Mouse (Mus musculus): Measurements from ENCODE around the gene Kndc1.

Gene Kndc1

GRCm38 (mm10) chr7:139894655-139895557 is at the start of gene Kndc1:
TSS of gene Kndc1 (plus strand) at chr7:139894696.
- in situ Hi-C loops (cut with MboI; ENCODE audit: unreplicated experiment in 2 of 2) = no loop called here

- in situ Hi-C loops (cut with MboI; ENCODE audit: unreplicated experiment in 2 of 2) = no loop called here
These were observed 49.4 kb upstream of the Kndc1 start for GRCm38 (mm10) chr7:139845101-139845500.

- in situ Hi-C loops (cut with MboI; ENCODE audit: unreplicated experiment in 2 of 2) = no loop called here
These were observed 44.3 kb upstream of the Kndc1 start for GRCm38 (mm10) chr7:139850152-139850551.

- in situ Hi-C loops (cut with MboI; ENCODE audit: unreplicated experiment in 2 of 2) = no loop called here
These were observed 43.8 kb upstream of the Kndc1 start for GRCm38 (mm10) chr7:139850677-139851076.

GRCm38 (mm10) chr7:139851098-139851497 is 43.4 kb upstream of the Kndc1 start:
- in situ Hi-C loops (cut with MboI; ENCODE audit: unreplicated experiment in 2 of 2) = no loop called here

- in situ Hi-C loops (cut with MboI; ENCODE audit: unreplicated experiment in 2 of 2) = no loop called here
These were observed 39.2 kb upstream of the Kndc1 start for GRCm38 (mm10) chr7:139855261-139855660.

- in situ Hi-C loops (cut with MboI; ENCODE audit: unreplicated experiment in 2 of 2) = no loop called here
These were observed 33.1 kb upstream of the Kndc1 start for GRCm38 (mm10) chr7:139861411-139861810.

GRCm38 (mm10) chr7:139863076-139863475 is 31.4 kb upstream of the Kndc1 start:
- in situ Hi-C loops (cut with MboI; ENCODE audit: unreplicated experiment in 2 of 2) = no loop called here

- in situ Hi-C loops (cut with MboI; ENCODE audit: unreplicated experiment in 2 of 2) = no loop called here
These were observed 30.2 kb upstream of the Kndc1 start for GRCm38 (mm10) chr7:139864253-139864652.

GRCm38 (mm10) chr7:139864871-139865270 is 29.6 kb upstream of the Kndc1 start:
- in situ Hi-C loops (cut with MboI; ENCODE audit: unreplicated experiment in 2 of 2) = no loop called here

GRCm38 (mm10) chr7:139871014-139871413 is 23.5 kb upstream of the Kndc1 start:
- in situ Hi-C loops (cut with MboI; ENCODE audit: unreplicated experiment in 2 of 2) = no loop called here

GRCm38 (mm10) chr7:139877167-139877792 is 17.2 kb upstream of the Kndc1 start:
- in situ Hi-C loops (cut with MboI; ENCODE audit: unreplicated experiment in 2 of 2) = no loop called here

- in situ Hi-C loops (cut with MboI; ENCODE audit: unreplicated experiment in 2 of 2) = no loop called here
These were observed 16.4 kb upstream of the Kndc1 start for GRCm38 (mm10) chr7:139878122-139878521.

GRCm38 (mm10) chr7:139878621-139879020 is 15.9 kb upstream of the Kndc1 start:
- in situ Hi-C loops (cut with MboI; ENCODE audit: unreplicated experiment in 2 of 2) = no loop called here

- in situ Hi-C loops (cut with MboI; ENCODE audit: unreplicated experiment in 2 of 2) = no loop called here
These were observed 11.0 kb upstream of the Kndc1 start for GRCm38 (mm10) chr7:139883545-139883944.

- in situ Hi-C loops (cut with MboI; ENCODE audit: unreplicated experiment in 2 of 2) = no loop called here
These were observed 2.7 kb upstream of the Kndc1 start for GRCm38 (mm10) chr7:139891779-139892178.

GRCm38 (mm10) chr7:139896271-139896670 is 1.8 kb downstream of the Kndc1 start:
- in situ Hi-C loops (cut with MboI; ENCODE audit: unreplicated experiment in 2 of 2) = no loop called here

- in situ Hi-C loops (cut with MboI; ENCODE audit: unreplicated experiment in 2 of 2) = no loop called here
These were observed 2.3 kb downstream of the Kndc1 start for GRCm38 (mm10) chr7:139896796-139897195.

- in situ Hi-C loops (cut with MboI; ENCODE audit: unreplicated experiment in 2 of 2) = no loop called here
These were observed 4.1 kb downstream of the Kndc1 start for GRCm38 (mm10) chr7:139898606-139899005.

GRCm38 (mm10) chr7:139899505-139899904 is 5.0 kb downstream of the Kndc1 start:
- in situ Hi-C loops (cut with MboI; ENCODE audit: unreplicated experiment in 2 of 2) = no loop called here

GRCm38 (mm10) chr7:139900456-139900855 is 6.0 kb downstream of the Kndc1 start:
- in situ Hi-C loops (cut with MboI; ENCODE audit: unreplicated experiment in 2 of 2) = no loop called here

- in situ Hi-C loops (cut with MboI; ENCODE audit: unreplicated experiment in 2 of 2) = no loop called here
These were observed 6.4 kb downstream of the Kndc1 start for GRCm38 (mm10) chr7:139900896-139901295.

All from v-Abl transformed pro-B cells (cell line).